Mouse (Mus musculus) thymus, adult 2 months (tissue): Measurements from ENCODE around the gene Gucy2g.

Source experiments
- CTCF ChIP-seq: fragments of 200-500 bp; IDR thresholded peaks from 2 replicates; pipeline ENCODE4 v1.5.1; 2012; ENCODE audit warnings: mild to moderate bottlenecking, control low read depth, low read length, moderate library complexity, borderline replicate concordance; ENCODE audit not compliant: control insufficient read depth, poor library complexity, insufficient read depth; ENCODE audit errors: extremely low read depth
- POLR2A ChIP-seq: fragments of 200-500 bp; IDR thresholded peaks from 2 replicates; pipeline ENCODE4 v1.6.1; 2012; ENCODE audit warnings: mild to moderate bottlenecking, low read length, control low read depth, moderate library complexity; ENCODE audit not compliant: control insufficient read depth, poor library complexity, insufficient read depth; ENCODE audit errors: extremely low read depth

GRCm38 (mm10) chr19:55260389-55261184, 19.6 kb upstream of the Gucy2g start:
- TF ChIP-seq CTCF (no peak), POLR2A (no peak)
